Mouse (Mus musculus) gonadal fat pad, adult 2 months (tissue): ENCODE data around the gene Hist1h1d. TPM values are rescaled to one million over a fixed set of nuclear protein-coding genes. Genes with fewer than 3 reads are reported as not detected.
"Not testable (repeated sequence)": the region's sequence is repeated elsewhere in the genome, so short reads cannot be mapped to it uniquely, and the experiment has no call there.

Experiments
- DNase-seq: peaks from one replicate; pipeline ENCODE4 v3.0.0-alpha.2; 2012; ENCODE audit warnings: low read depth
- polyA plus RNA-seq: library from polyadenylated mRNA; depleted of rRNA; stranded (reverse); fragments of >200 nt; gene quantifications from 2 replicates; pipeline ENCODE4 v1.2.3, GENCODE M21; 2012

Hist1h1d gene
- polyA plus RNA-seq, 1 experiment: 0.24 TPM

DNA sequence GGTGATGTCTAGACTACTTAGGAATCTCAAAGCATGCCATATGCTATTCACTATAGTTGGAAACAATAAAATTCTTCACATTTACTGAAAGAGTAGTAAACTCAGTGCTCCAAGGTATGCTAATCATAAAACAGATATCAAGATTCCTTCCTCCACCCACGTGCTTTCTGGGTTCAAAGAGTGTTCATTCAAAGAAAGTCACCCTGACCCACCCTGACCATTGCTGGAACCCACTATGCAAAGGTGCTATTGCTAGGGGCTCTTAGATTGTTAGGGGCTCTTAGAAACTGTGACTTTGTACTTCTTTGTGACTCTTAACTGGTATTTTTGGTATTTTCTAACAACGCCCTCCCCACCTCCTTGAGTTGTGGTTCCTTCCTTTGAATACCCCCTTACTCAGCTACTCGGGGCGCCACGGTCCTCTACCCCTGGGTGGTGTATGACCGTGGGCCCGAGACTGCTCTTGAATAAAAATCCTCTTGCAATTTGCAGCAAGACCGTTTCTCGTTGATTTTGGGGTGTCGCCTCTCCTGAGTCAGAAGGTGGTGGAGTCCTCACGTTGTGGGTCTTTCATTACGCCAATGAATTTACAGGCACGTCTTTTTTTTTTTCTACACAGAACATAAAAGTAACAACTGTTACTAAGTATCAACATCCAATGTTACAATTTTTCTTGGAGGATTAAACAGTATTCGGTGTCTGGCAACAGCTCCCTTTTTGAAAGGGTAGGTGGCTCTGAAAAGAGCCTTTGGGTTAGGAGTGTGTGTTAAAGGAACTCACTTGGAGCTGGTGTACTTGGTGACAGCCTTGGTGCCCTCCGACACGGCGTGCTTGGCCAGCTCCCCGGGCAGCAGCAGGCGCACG, 20.2 kb downstream of the Hist1h1d start:
- DNase-seq: not testable (repeated sequence)

DNA sequence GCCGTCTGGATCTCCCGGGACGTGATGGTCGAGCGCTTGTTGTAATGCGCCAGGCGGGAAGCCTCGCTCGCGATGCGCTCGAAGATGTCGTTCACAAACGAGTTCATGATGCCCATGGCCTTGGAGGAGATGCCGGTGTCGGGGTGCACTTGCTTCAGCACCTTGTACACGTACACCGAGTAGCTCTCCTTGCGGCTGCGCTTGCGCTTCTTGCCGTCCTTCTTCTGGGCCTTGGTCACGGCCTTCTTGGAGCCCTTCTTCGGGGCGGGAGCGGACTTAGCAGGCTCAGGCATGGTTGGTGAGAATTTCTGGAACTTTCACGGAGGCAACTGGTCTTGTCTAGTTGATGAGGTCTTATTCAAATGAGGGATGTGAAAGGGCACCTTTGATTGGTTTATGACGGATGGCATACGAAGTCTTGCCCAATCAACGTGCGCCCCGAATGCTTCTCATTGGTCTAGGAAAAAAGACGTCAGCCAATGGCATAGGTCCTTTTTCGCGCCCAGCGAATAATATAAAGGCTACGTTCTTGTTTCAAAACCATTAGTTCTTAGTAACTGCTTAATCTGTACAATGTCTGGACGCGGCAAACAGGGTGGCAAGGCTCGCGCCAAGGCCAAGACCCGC, 20.9 kb downstream of the Hist1h1d start, which contains the start of the genes Hist1h2bf and Hist1h2ad:
Hist1h2bf (minus strand) TSS at position 299 of the 627 bp plus-strand sequence.
Hist1h2ad (plus strand) TSS at position 484 of the 627 bp plus-strand sequence.
- DNase-seq: not testable (repeated sequence)

- not testable (repeated sequence) for DNase-seq
These were observed 21.6 kb downstream of the Hist1h1d start for GRCm38 (mm10) chr13:23574546-23575170.

DNA sequence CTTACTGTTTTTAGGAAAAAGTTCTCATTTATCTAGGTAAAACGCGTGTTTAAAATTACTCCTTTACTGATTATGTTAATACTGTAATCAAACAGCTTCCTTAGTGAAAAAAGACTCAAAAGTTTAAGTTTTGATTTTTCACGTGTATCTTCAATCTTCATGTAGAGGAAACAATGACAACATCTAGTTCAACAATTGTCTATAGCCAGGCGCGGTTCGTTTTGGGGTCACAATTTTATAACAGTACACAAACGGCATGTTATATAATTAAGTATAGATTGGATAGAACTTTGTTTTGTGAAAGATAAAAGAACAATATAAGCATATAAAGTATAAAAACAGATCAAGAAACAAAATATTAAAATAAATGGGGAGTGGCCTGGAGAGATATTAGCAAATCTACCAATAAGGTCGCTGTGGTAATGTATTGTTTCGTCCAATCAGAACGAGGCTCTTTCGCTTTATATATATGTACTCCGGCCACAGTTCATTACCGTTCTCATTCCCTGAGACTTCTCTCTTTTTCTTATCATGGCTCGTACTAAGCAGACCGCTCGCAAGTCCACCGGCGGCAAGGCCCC, 22.3 kb downstream of the Hist1h1d start, which contains the start of gene Hist1h3d:
Hist1h3d (plus strand) TSS at position 493 of the 581 bp plus-strand sequence.
- DNase-seq: no peak

- DNase-seq: not testable (repeated sequence)
These were observed 22.8 kb downstream of the Hist1h1d start for GRCm38 (mm10) chr13:23575864-23576313.

DNA sequence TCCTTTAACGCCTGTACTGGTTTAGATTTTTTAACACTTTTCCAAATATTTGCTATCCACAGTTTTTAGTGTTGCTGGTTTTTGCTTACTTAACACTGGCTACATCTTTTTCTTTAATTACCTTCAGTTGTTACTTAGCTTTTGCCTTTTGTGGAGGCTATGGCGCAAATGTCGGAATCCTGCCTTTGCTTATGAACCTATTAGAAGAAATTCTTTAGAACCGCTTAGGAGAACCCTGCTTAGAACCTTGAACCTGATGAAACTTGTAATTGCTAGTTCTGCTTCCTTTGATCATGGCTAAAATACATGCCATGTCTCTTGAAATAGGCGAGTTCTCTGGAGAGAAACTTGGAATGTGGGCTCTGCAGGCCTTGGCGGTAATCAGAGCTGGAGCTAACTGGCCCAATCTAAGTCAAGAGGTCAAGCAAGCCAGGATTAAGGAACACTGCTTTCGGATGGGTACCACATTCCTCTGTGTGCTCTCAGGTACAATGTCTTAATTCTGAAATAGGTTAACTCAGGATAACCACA, 23.4 kb downstream of the Hist1h1d start:
- no peak for DNase-seq

DNA sequence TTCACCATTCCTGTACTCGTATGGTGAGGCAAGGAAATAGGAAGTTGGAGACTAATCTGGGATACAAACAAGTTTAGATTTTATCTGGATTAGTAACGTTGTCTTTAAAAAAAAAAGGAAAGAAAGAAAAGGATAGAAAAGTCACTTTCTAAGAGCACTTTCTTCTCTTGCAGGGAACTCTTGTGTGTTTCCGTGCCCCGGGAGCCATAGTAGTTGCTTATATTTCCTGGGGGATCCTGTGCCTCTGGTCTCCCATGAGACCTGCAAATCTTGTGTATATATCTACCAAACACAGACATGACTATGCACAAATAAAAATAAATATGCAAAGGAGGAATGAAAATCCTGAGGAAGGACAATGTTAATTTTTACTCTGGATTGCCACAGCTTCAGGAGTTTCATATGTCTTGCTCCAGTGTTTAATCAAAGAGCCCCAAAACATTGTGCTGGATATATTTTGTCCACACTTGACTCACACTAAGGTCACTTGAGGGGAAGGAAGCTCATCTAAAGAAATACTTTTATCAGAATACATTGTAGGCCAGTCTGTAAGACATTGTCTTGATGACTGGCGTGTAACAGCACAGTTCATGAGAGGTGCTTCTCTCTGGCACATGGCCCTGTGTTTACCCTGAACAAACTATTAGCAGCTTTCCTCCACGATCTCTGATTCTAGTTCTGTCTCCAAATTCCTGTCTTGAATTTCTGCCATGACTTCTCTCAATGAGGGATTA, 24.0 kb downstream of the Hist1h1d start:
- no peak for DNase-seq

GRCm38 (mm10) chr13:23577835-23578234, 24.8 kb downstream of the Hist1h1d start:
- no peak for DNase-seq

DNA sequence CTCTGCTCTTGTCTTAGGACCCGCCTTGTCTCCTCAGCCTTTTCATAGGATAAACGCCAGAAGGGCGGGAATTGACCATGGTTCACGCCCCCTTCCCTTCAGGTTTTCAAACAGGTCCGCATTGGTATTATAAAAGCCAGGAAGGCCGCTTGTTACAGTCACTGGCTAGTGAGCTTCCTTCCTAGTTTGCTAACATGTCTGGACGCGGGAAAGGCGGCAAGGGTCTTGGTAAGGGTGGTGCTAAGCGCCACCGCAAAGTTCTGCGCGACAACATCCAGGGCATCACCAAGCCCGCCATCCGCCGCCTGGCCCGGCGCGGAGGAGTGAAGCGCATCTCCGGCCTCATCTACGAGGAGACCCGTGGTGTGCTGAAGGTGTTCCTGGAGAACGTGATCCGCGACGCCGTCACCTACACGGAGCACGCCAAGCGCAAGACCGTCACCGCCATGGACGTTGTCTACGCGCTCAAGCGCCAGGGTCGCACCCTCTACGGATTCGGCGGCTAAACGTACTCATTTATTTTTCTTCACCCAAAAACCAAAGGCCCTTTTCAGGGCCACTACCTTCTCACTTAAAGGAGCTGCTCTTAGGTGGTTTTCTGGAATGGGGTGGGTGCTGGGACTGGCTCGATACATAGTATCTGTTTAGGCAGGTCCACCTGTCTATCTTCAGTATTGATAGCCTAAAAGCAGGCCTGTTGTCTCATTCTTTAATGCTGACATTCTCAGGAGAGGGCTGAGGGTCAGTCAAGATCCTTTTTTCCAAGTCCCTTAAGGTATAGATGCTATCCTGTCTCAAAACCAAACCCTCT, 28.6 kb downstream of the Hist1h1d start, which contains the start of gene Hist1h4d:
Hist1h4d (plus strand) TSS at position 191 of the 811 bp plus-strand sequence.
- DNase-seq: peak; percentile 92

GRCm38 (mm10) chr13:23582219-23583056, 29.4 kb downstream of the Hist1h1d start:
- no peak for DNase-seq

DNA sequence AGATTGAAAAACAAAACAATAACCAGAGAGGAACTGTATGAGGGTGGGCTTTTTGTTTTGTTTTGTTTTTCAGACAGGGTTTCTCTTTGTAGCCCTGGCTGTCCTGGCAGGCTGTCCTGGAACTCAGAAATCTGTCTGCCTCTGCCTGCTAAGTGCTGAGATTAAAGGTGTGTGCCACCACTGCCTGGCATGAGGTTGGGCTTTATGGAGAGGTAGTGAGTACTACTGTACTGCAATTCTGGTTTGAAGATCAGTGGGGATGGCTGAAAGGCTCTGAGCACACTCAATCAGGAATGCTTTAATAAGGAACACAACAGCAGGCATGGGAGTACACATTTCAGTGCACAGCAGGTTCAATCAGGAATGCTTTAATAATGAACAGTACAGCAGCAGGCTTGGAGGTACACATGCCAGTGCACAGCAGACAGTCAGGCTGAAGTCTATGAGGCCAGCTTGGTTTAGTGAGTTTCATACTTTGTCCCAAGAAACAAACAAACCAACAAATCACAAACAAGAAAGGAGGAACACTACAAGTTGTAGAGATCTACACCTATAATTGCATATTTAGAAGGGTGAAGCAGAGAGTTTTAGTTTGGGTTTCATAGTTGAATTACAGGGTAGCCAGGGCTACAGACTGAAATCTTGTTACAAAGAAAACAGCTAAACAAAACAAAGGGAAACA, 30.5 kb downstream of the Hist1h1d start:
- DNase-seq: no peak

DNA sequence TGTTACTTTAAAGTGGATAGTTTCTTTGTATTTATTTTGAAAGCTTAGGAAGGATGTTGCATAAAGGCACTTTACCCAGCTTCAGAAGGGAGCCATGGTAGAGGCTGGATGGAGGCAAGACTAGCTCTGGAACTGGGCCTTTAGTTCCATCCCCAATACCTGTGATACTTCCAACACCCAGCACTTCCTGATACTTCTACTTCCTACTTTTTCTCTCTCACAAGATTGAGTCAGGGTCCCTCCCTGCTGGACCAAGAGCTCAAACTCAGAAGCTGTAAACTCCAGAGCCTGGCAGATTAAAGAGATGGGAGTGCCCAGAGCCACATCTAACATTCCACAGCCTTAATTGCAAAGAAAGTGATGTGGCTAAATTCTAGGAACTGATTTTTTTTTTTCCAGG, 31.3 kb downstream of the Hist1h1d start:
- DNase-seq: no peak

DNA sequence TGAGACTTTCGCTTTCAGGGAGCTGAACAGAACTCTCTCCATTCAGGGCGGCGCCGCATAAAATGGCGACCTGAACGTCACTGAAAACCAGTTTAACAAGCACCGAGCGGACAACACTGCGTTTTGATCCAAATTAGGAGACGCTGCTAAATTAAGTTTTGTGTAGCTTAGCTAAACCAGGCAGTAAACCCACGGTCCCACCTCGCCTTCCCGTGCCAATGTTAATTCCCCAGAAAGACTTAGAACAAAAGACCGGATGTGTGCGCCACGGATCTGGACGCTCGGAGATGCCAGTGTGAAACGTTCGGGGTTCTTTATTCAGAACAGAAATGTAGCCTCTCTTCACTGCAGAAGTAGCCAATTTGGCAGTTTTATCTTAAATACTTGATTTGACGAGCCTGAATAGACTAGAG, 32.0 kb downstream of the Hist1h1d start:
- no peak for DNase-seq

- not testable (repeated sequence) for DNase-seq
These were observed 32.5 kb downstream of the Hist1h1d start for GRCm38 (mm10) chr13:23585442-23586098.

- DNase-seq: no peak
These were observed 33.3 kb downstream of the Hist1h1d start for GRCm38 (mm10) chr13:23586099-23586939.

- DNase-seq: no peak
These were observed 33.8 kb downstream of the Hist1h1d start for GRCm38 (mm10) chr13:23586940-23587225.

DNA sequence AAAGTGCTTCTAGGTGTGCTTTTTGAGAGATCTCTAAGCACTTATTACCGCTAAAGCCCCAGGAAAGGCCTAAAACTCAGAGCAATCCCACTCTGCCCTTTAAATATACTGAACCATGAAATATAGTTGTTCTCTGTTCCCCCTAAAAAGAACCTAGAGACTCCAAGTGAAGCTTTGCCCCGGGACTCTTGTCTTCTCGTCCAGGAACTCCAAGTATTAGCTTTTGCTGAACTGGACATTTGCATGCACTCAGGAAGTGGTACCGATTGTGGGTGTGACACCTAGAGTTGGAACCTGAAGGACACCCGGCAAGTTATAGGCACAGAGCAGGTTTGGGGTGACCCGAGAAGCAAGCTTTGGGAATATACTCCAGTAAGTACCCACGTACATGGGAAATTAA, 38.1 kb downstream of the Hist1h1d start:
- no peak for DNase-seq
